Mouse (Mus musculus): ENCODE measurements around the gene Col8a2. TPM values are rescaled to one million over a fixed set of nuclear protein-coding genes. Genes with fewer than 3 reads are reported as not detected.

Gene Col8a2
- polyA plus RNA-seq, 1 experiment from 2014 or later = 2.0 TPM

Other genes with a start within 250 kb of the Col8a2 start
- gene Mrps15, start 239.9 kb upstream of the Col8a2 start, polyA plus RNA-seq (2014; fragmentation: Nextera tagmentation; extraction: Ambion mirVana) = 136 and 155 TPM in 2 replicates
- 5.3 TPM in 2 replicates for gene Oscp1, start 228.2 kb upstream of the Col8a2 start, polyA plus RNA-seq (2014; fragmentation: Nextera tagmentation; extraction: Ambion mirVana)
- gene Lsm10, start 190.2 kb upstream of the Col8a2 start, polyA plus RNA-seq (2014; fragmentation: Nextera tagmentation; extraction: Ambion mirVana) = 42.8 and 44.5 TPM in 2 replicates
- 18.5 and 23.2 TPM in 2 replicates for gene Stk40, start 182.8 kb upstream of the Col8a2 start, polyA plus RNA-seq (2014; fragmentation: Nextera tagmentation; extraction: Ambion mirVana)
- gene Eva1b, start 139.0 kb upstream of the Col8a2 start, polyA plus RNA-seq (2014; fragmentation: Nextera tagmentation; extraction: Ambion mirVana) = 31.9 and 33.5 TPM in 2 replicates
- gene Sh3d21, start 123.3 kb upstream of the Col8a2 start, polyA plus RNA-seq (2014; fragmentation: Nextera tagmentation; extraction: Ambion mirVana) = 2.7 and 3.1 TPM in 2 replicates
- 131 and 155 TPM in 2 replicates for gene Thrap3, start 84.0 kb upstream of the Col8a2 start, polyA plus RNA-seq (2014; fragmentation: Nextera tagmentation; extraction: Ambion mirVana)
- gene Map7d1, start 30.4 kb upstream of the Col8a2 start, polyA plus RNA-seq (2014; fragmentation: Nextera tagmentation; extraction: Ambion mirVana) = 37.0 and 44.6 TPM in 2 replicates
- gene Trappc3, start 24.5 kb upstream of the Col8a2 start, polyA plus RNA-seq (2014; fragmentation: Nextera tagmentation; extraction: Ambion mirVana) = 11.0 and 28.0 TPM in 2 replicates
- gene Adprhl2, start 34.9 kb downstream of the Col8a2 start, polyA plus RNA-seq (2014; fragmentation: Nextera tagmentation; extraction: Ambion mirVana) = 28.8 and 30.1 TPM in 2 replicates
- 0.96 and 1.5 TPM in 2 replicates for gene Tekt2, start 38.9 kb downstream of the Col8a2 start, polyA plus RNA-seq (2014; fragmentation: Nextera tagmentation; extraction: Ambion mirVana)
- 8.4 and 15.7 TPM in 2 replicates for gene Ago3, start 142.8 kb downstream of the Col8a2 start, polyA plus RNA-seq (2014; fragmentation: Nextera tagmentation; extraction: Ambion mirVana)
- gene Ago1, start 181.8 kb downstream of the Col8a2 start, polyA plus RNA-seq (2014; fragmentation: Nextera tagmentation; extraction: Ambion mirVana) = 3.9 and 4.1 TPM in 2 replicates
- 1.1 and 1.3 TPM in 2 replicates for gene Ago4, start 246.7 kb downstream of the Col8a2 start, polyA plus RNA-seq (2014; fragmentation: Nextera tagmentation; extraction: Ambion mirVana)

All from heart, embryonic 11.5 days (tissue).